Mouse (Mus musculus): Measurements from ENCODE around the gene Lsp1. TPM values are rescaled to one million over a fixed set of nuclear protein-coding genes. Genes with fewer than 3 reads are reported as not detected.

The Lsp1 gene
- polyA plus RNA-seq, 1 experiment from 2014 or later, result 22.8 TPM

- Histone ChIP-seq H3K4me2 (ENCODE audit: low read depth, severe bottlenecking) (no peak overlapping the region), H3K4me3 (ENCODE audit: low read depth, low read length) (no peak overlapping the region), H3K27ac (replicated peaks; ENCODE audit: low read depth, low read length) (no peak overlapping the region), H3K36me3 (ENCODE audit: control insufficient read depth, insufficient read depth, low read length) (no peaks in the 10 kb centered on the region), H3K9ac (ENCODE audit: low read length) (no peak overlapping the region), H3K27me3 (ENCODE audit: control insufficient read depth, insufficient read depth, low read length) (no peaks in the 10 kb centered on the region), H3K4me1 (ENCODE audit: control insufficient read depth, insufficient read depth, low read length) (peaks cover 3% of the 10 kb centered on the region; the same call in 1 of the 2 replicates), H3K9me3 (ENCODE audit: control insufficient read depth, low read length) (no peaks in the 10 kb centered on the region)
- ATAC-seq (ENCODE audit: insufficient number of reproducible peaks, low FRiP score, low TSS enrichment, low read depth) (peak; percentile 44; the same call in 1 of the 2 replicates), DNase-seq (ENCODE audit: low spot score) (peak; percentile 90)
- WGBS, result 3% methylated on average over 7 of the region's 7 CpGs
Observed at GRCm38 (mm10) chr7:142428213-142428612, 32.4 kb upstream of the Lsp1 start.

DNA sequence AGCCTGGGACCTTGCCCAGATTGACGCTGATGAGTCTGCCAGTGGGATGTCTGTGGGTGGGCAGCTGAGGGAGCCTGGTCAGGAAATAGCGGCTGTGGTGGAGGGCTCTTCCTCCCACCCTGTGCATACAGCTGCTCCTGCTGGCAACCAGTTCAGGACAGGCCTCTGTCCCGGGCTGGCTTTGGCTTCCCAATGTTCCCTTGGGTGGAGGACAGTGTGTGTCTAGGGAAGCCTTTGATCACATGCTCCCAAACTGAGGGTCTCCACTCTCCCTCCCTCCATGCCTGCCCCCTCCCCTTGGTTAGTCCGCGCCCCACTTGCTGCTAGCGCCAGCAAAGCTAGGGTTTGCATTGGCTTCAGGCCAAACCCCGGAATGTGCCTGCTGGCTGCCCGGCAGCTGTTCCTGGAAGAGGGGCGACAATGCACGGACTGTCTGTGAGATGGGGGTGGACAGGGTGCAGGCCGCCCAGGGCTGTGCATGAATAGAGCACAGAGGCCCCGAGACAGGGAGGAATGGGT lies 30.4 kb upstream of the Lsp1 start:
- WGBS, result 78% methylated on average over 12 of the region's 12 CpGs
- Histone ChIP-seq H3K9ac (ENCODE audit: low read length) (no peak overlapping the region), H3K27me3 (ENCODE audit: control insufficient read depth, insufficient read depth, low read length) (no peaks in the 10 kb centered on the region), H3K36me3 (ENCODE audit: control insufficient read depth, insufficient read depth, low read length) (no peaks in the 10 kb centered on the region), H3K4me1 (ENCODE audit: control insufficient read depth, insufficient read depth, low read length) (peaks cover 3% of the 10 kb centered on the region; the same call in 1 of the 2 replicates), H3K9me3 (ENCODE audit: control insufficient read depth, low read length) (no peaks in the 10 kb centered on the region), H3K27ac (replicated peaks; ENCODE audit: low read depth, low read length) (no peak overlapping the region), H3K4me3 (ENCODE audit: low read depth, low read length) (no peak overlapping the region), H3K4me2 (ENCODE audit: low read depth, severe bottlenecking) (no peak overlapping the region)
- ATAC-seq (ENCODE audit: insufficient number of reproducible peaks, low FRiP score, low TSS enrichment, low read depth), result no peak
- DNase-seq (ENCODE audit: low spot score), result peak; percentile 26

DNA sequence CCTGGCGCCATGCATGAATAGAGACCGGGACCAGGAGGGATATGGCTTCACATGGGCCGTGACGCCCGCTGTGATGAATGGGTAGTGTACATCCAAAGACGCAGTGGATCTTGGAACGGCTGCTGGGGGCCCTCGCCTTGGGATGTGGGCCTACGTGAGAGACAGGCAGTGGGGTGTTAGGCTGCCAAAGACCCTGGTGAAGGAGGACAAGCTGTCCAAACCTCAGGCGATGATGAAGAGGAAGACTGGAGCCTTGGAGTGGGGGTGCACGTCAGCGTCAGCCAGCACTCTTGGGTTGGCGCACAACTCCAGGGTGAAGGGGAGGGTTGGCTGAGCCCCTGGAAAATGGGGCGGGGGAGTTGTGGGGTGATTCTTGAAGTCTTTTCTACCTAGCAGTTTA lies 29.5 kb upstream of the Lsp1 start:
- Histone ChIP-seq H3K9me3 (ENCODE audit: control insufficient read depth, low read length) (no peaks in the 10 kb centered on the region), H3K36me3 (ENCODE audit: control insufficient read depth, insufficient read depth, low read length) (no peaks in the 10 kb centered on the region), H3K4me2 (ENCODE audit: low read depth, severe bottlenecking) (no peak overlapping the region), H3K27me3 (ENCODE audit: control insufficient read depth, insufficient read depth, low read length) (no peaks in the 10 kb centered on the region), H3K4me1 (ENCODE audit: control insufficient read depth, insufficient read depth, low read length) (peaks cover 5% of the 10 kb centered on the region; the same call in 1 of the 2 replicates), H3K4me3 (ENCODE audit: low read depth, low read length) (no peak overlapping the region), H3K9ac (ENCODE audit: low read length) (no peak overlapping the region), H3K27ac (replicated peaks; ENCODE audit: low read depth, low read length) (no peak overlapping the region)
- 90% methylated on average over 14 of the region's 14 CpGs for WGBS
- ATAC-seq (ENCODE audit: insufficient number of reproducible peaks, low FRiP score, low TSS enrichment, low read depth) (no peak), DNase-seq (ENCODE audit: low spot score) (no peak)

DNA sequence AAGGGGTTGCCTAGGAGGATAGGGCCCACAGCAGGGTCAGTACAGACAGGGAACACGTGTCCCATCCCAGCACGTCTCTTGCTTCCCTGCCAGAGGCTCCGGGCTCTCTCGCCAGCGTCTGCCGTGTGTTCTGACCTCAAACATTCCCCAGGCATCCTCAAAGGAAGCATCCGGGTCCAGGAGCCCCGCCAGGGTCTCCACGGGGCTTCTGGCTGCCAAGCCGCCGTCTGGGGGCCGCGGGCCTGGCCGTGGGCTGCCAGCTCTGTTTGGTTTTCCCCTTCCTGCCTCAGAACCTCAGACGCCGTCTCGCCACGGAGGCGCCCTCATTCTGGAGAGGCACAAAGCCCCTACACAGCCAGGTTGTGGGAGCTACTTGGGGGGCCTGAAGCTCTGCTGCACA lies 27.0 kb upstream of the Lsp1 start:
- DNase-seq (ENCODE audit: low spot score), result no peak
- no peak overlapping the region; the same call in 1 of the 2 replicates for H3K27ac ChIP-seq (replicated peaks; ENCODE audit: low read depth, low read length)

GRCm38 (mm10) chr7:142434137-142434865 lies 26.3 kb upstream of the Lsp1 start, which contains the start of gene Syt8:
TSS of gene Syt8 (plus strand) at chr7:142434850.
- Histone ChIP-seq H3K4me3 (ENCODE audit: low read depth, low read length) (no peak within 1 kb of the TSS), H3K27ac (replicated peaks; ENCODE audit: low read depth, low read length) (no peak within 1 kb of the TSS; the same call in 1 of the 2 replicates), H3K4me1 (ENCODE audit: control insufficient read depth, insufficient read depth, low read length) (peaks cover 5% of the 10 kb centered on the region; the same call in 1 of the 2 replicates), H3K9me3 (ENCODE audit: control insufficient read depth, low read length) (no peaks in the 10 kb centered on the region), H3K36me3 (ENCODE audit: control insufficient read depth, insufficient read depth, low read length) (no peaks in the 10 kb centered on the region), H3K4me2 (ENCODE audit: low read depth, severe bottlenecking) (no peak within 1 kb of the TSS), H3K9ac (ENCODE audit: low read length) (no peak within 1 kb of the TSS), H3K27me3 (ENCODE audit: control insufficient read depth, insufficient read depth, low read length) (no peaks in the 10 kb centered on the region)
- WGBS, result 83% methylated on average over 10 of the region's 10 CpGs
- DNase-seq (ENCODE audit: low spot score) (no peak), ATAC-seq (ENCODE audit: insufficient number of reproducible peaks, low FRiP score, low TSS enrichment, low read depth) (no peak)

More for the DNA sequence above, 27.0 kb upstream of the Lsp1 start:
- Histone ChIP-seq H3K9me3 (ENCODE audit: control insufficient read depth, low read length) (no peaks in the 10 kb centered on the region), H3K4me2 (ENCODE audit: low read depth, severe bottlenecking) (no peak overlapping the region), H3K36me3 (ENCODE audit: control insufficient read depth, insufficient read depth, low read length) (no peaks in the 10 kb centered on the region), H3K9ac (ENCODE audit: low read length) (no peak overlapping the region), H3K4me3 (ENCODE audit: low read depth, low read length) (no peak overlapping the region), H3K27me3 (ENCODE audit: control insufficient read depth, insufficient read depth, low read length) (no peaks in the 10 kb centered on the region), H3K4me1 (ENCODE audit: control insufficient read depth, insufficient read depth, low read length) (peaks cover 5% of the 10 kb centered on the region; the same call in 1 of the 2 replicates)
- no peak for ATAC-seq (ENCODE audit: insufficient number of reproducible peaks, low FRiP score, low TSS enrichment, low read depth)
- 59% methylated on average over 19 of the region's 19 CpGs for WGBS

GRCm38 (mm10) chr7:142435524-142435923 lies 25.1 kb upstream of the Lsp1 start:
- DNase-seq (ENCODE audit: low spot score), result peak; percentile 82
- peaks cover 4% of the 10 kb centered on the region for H3K4me1 ChIP-seq (ENCODE audit: control insufficient read depth, insufficient read depth, low read length)
- no peak overlapping the region for H3K4me3 ChIP-seq (ENCODE audit: low read depth, low read length)
- H3K4me2 ChIP-seq (ENCODE audit: low read depth, severe bottlenecking), result no peak overlapping the region
- no peaks in the 10 kb centered on the region for H3K36me3 ChIP-seq (ENCODE audit: control insufficient read depth, insufficient read depth, low read length)
- H3K27ac ChIP-seq (replicated peaks; ENCODE audit: low read depth, low read length), result no peak overlapping the region
- ATAC-seq (ENCODE audit: insufficient number of reproducible peaks, low FRiP score, low TSS enrichment, low read depth), result no peak
- H3K27me3 ChIP-seq (ENCODE audit: control insufficient read depth, insufficient read depth, low read length), result no peaks in the 10 kb centered on the region
- 24% methylated on average over 4 of the region's 4 CpGs for WGBS
- no peak overlapping the region for H3K9ac ChIP-seq (ENCODE audit: low read length)
- no peaks in the 10 kb centered on the region for H3K9me3 ChIP-seq (ENCODE audit: control insufficient read depth, low read length)

DNA sequence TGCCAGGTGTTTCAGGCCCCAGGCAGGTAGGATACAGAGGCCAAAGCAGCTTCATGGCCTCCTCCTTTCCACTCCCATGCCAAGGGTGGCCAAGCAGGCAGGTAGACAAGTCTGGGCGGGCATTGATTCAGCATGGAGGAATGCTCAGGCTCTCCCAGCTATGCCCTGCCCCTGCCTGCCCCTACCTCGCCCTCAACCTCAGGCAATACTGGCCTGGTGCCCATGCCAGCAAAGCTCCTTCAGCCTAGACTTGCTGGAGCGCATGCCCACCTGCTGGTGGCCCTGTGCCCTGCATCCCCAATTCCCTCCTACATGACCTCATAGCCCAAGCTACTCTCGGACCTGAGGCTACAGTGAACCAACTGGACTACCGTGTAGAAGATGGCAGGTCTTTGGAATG lies 23.3 kb upstream of the Lsp1 start:
- 77% methylated on average over 5 of the region's 5 CpGs for WGBS
- ATAC-seq (ENCODE audit: insufficient number of reproducible peaks, low FRiP score, low TSS enrichment, low read depth) (no peak), DNase-seq (ENCODE audit: low spot score) (no peak)
- Histone ChIP-seq H3K27me3 (ENCODE audit: control insufficient read depth, insufficient read depth, low read length) (no peaks in the 10 kb centered on the region), H3K27ac (replicated peaks; ENCODE audit: low read depth, low read length) (no peak overlapping the region), H3K36me3 (ENCODE audit: control insufficient read depth, insufficient read depth, low read length) (no peaks in the 10 kb centered on the region), H3K9ac (ENCODE audit: low read length) (no peak overlapping the region), H3K4me1 (ENCODE audit: control insufficient read depth, insufficient read depth, low read length) (peaks cover 16% of the 10 kb centered on the region), H3K4me3 (ENCODE audit: low read depth, low read length) (no peak overlapping the region), H3K9me3 (ENCODE audit: control insufficient read depth, low read length) (no peaks in the 10 kb centered on the region), H3K4me2 (ENCODE audit: low read depth, severe bottlenecking) (no peak overlapping the region)

GRCm38 (mm10) chr7:142439966-142440365 lies 20.6 kb upstream of the Lsp1 start:
- Histone ChIP-seq H3K4me2 (ENCODE audit: low read depth, severe bottlenecking) (no peak overlapping the region), H3K27me3 (ENCODE audit: control insufficient read depth, insufficient read depth, low read length) (no peaks in the 10 kb centered on the region), H3K27ac (replicated peaks; ENCODE audit: low read depth, low read length) (no peak overlapping the region), H3K4me3 (ENCODE audit: low read depth, low read length) (no peak overlapping the region), H3K9ac (ENCODE audit: low read length) (no peak overlapping the region), H3K4me1 (ENCODE audit: control insufficient read depth, insufficient read depth, low read length) (peaks cover 20% of the 10 kb centered on the region), H3K36me3 (ENCODE audit: control insufficient read depth, insufficient read depth, low read length) (no peaks in the 10 kb centered on the region), H3K9me3 (ENCODE audit: control insufficient read depth, low read length) (no peaks in the 10 kb centered on the region)
- 89% methylated on average over 14 of the region's 14 CpGs for WGBS
- ATAC-seq (ENCODE audit: insufficient number of reproducible peaks, low FRiP score, low TSS enrichment, low read depth), result no peak
- DNase-seq (ENCODE audit: low spot score), result no peak

Data from limb, embryonic 11.5 days (tissue).